Mouse (Mus musculus): ENCODE data around the gene Fbxo47. TPM values are rescaled to one million over a fixed set of nuclear protein-coding genes. Genes with fewer than 3 reads are reported as not detected.
A peak's percentile ranks its signal among the peaks of the same experiment; 100 is the strongest.
"Not testable (repeated sequence)": the region's sequence is repeated elsewhere in the genome, so short reads cannot be mapped to it uniquely, and the experiment has no call there.

Gene Fbxo47
- polyA plus RNA-seq, 1 experiment from 2014 or later = 1.5 TPM

GRCm38 (mm10) chr11:97842001-97842400 lies 42.0 kb downstream of the Fbxo47 start:
- ATAC-seq (ENCODE audit: insufficient number of reproducible peaks, low FRiP score) = no peak
- H3K4me2 ChIP-seq = no peak overlapping the region
- H3K27ac ChIP-seq (ENCODE audit: poor library complexity, severe bottlenecking) = no peak overlapping the region
- WGBS = 63% methylated on average over 4 of the region's 4 CpGs
- H3K4me3 ChIP-seq = no peak overlapping the region
- no peaks in the 10 kb centered on the region for H3K9me3 ChIP-seq (replicated peaks)
- H3K27me3 ChIP-seq (replicated peaks) = no peaks in the 10 kb centered on the region
- H3K36me3 ChIP-seq = peaks cover 9% of the 10 kb centered on the region
- H3K4me1 ChIP-seq (replicated peaks) = peaks cover 17% of the 10 kb centered on the region; the same call in 1 of the 2 replicates
- H3K9ac ChIP-seq = no peak overlapping the region

GRCm38 (mm10) chr11:97840991-97841661 lies 42.8 kb downstream of the Fbxo47 start:
- H3K4me2 ChIP-seq = peak overlapping the region; percentile 77
- H3K9me3 ChIP-seq (replicated peaks) = no peaks in the 10 kb centered on the region
- peaks cover 17% of the 10 kb centered on the region; the same call in 1 of the 2 replicates for H3K4me1 ChIP-seq (replicated peaks)
- H3K27ac ChIP-seq (ENCODE audit: poor library complexity, severe bottlenecking) = peak overlapping the region; percentile 69
- 2% methylated on average over 22 of the region's 22 CpGs for WGBS
- peak; percentile 71; the same call in 1 of the 2 replicates for ATAC-seq (ENCODE audit: insufficient number of reproducible peaks, low FRiP score)
- H3K27me3 ChIP-seq (replicated peaks) = no peaks in the 10 kb centered on the region
- H3K9ac ChIP-seq = peak overlapping the region; percentile 70; the same call in 1 of the 2 replicates
- H3K36me3 ChIP-seq = peaks cover 17% of the 10 kb centered on the region
- peak overlapping the region; percentile 60 for H3K4me3 ChIP-seq

- H3K27ac ChIP-seq (ENCODE audit: poor library complexity, severe bottlenecking) = peak within 1 kb of the TSS; percentile 69
- H3K27me3 ChIP-seq (replicated peaks) = no peaks in the 10 kb centered on the region
- ATAC-seq (ENCODE audit: insufficient number of reproducible peaks, low FRiP score) = peak; percentile 37; the same call in 1 of the 2 replicates
- H3K9ac ChIP-seq = peak within 1 kb of the TSS; percentile 70; the same call in 1 of the 2 replicates
- peak within 1 kb of the TSS; percentile 77 for H3K4me2 ChIP-seq
- peaks cover 23% of the 10 kb centered on the region for H3K36me3 ChIP-seq
- peaks cover 17% of the 10 kb centered on the region; the same call in 1 of the 2 replicates for H3K4me1 ChIP-seq (replicated peaks)
- no peaks in the 10 kb centered on the region for H3K9me3 ChIP-seq (replicated peaks)
- WGBS = 1% methylated on average over 6 of the region's 6 CpGs
- H3K4me3 ChIP-seq = peak within 1 kb of the TSS; percentile 60
Measured at GRCm38 (mm10) chr11:97840539-97840954, 43.4 kb downstream of the Fbxo47 start, which contains the start of gene B230217C12Rik. Gene B230217C12Rik, plus strand, starts transcription at chr11:97840780.

GRCm38 (mm10) chr11:97840135-97840490 lies 43.8 kb downstream of the Fbxo47 start:
- WGBS = 65% methylated on average over 2 of the region's 2 CpGs
- H3K4me3 ChIP-seq = 0 out of 2 replicates have a peak overlapping the region, but pooled peaks have one; percentile 60
- H3K4me2 ChIP-seq = peak overlapping the region; percentile 77; the same call in 1 of the 2 replicates
- no peaks in the 10 kb centered on the region for H3K9me3 ChIP-seq (replicated peaks)
- no peaks in the 10 kb centered on the region for H3K27me3 ChIP-seq (replicated peaks)
- no peak overlapping the region for H3K9ac ChIP-seq
- ATAC-seq (ENCODE audit: insufficient number of reproducible peaks, low FRiP score) = no peak
- H3K4me1 ChIP-seq (replicated peaks) = peaks cover 17% of the 10 kb centered on the region; the same call in 1 of the 2 replicates
- H3K27ac ChIP-seq (ENCODE audit: poor library complexity, severe bottlenecking) = no peak overlapping the region
- H3K36me3 ChIP-seq = peaks cover 28% of the 10 kb centered on the region

GRCm38 (mm10) chr11:97839441-97840134 lies 44.4 kb downstream of the Fbxo47 start:
- no peaks in the 10 kb centered on the region for H3K27me3 ChIP-seq (replicated peaks)
- peaks cover 33% of the 10 kb centered on the region for H3K36me3 ChIP-seq
- H3K4me3 ChIP-seq = no peak overlapping the region
- H3K27ac ChIP-seq (ENCODE audit: poor library complexity, severe bottlenecking) = no peak overlapping the region
- H3K9ac ChIP-seq = 0 out of 2 replicates have a peak overlapping the region, but pooled peaks have one; percentile 28
- 48% methylated on average over 11 of the region's 11 CpGs for WGBS
- peaks cover 17% of the 10 kb centered on the region; the same call in 1 of the 2 replicates for H3K4me1 ChIP-seq (replicated peaks)
- no peak overlapping the region for H3K4me2 ChIP-seq
- no peaks in the 10 kb centered on the region for H3K9me3 ChIP-seq (replicated peaks)
- ATAC-seq (ENCODE audit: insufficient number of reproducible peaks, low FRiP score) = no peak

DNA sequence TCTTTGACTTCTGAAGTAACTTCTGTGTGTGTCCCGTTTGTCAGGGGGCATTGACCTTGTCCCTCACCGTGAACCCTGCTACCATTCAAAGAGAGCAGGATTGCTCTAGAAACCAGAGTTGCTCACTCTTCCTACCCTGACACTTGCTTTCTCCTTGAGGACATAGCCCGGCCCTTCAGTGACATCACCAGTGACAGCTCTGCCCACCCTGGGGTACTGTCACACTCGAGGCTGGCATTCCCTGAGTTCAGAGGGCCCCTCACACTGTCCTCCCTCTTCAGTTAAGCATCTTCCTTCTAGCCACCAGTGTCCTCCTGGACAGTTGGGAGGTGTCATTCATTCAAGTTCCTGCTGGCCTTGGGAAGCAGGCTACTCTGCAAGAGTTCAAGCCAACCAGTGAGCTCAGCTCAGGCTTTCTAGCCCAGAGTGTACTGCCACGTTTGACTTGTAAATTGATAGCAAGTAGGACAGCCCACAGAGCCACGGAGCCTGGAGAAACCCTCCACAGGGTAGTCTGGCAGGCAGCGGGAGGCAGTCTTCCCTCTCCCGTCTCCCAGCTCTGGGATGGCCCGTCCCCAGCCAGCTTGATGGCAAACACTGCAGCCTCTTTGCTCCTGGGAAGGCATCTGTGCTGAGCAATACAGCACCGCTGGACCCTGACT lies 45.0 kb downstream of the Fbxo47 start:
- H3K4me2 ChIP-seq = no peak overlapping the region
- H3K36me3 ChIP-seq = peaks cover 40% of the 10 kb centered on the region
- no peaks in the 10 kb centered on the region for H3K9me3 ChIP-seq (replicated peaks)
- no peaks in the 10 kb centered on the region for H3K27me3 ChIP-seq (replicated peaks)
- no peak overlapping the region for H3K27ac ChIP-seq (ENCODE audit: poor library complexity, severe bottlenecking)
- WGBS = 35% methylated on average over 10 of the region's 10 CpGs
- 0 out of 2 replicates have a peak overlapping the region, but pooled peaks have one; percentile 28 for H3K9ac ChIP-seq
- H3K4me1 ChIP-seq (replicated peaks) = peaks cover 21% of the 10 kb centered on the region; the same call in 1 of the 2 replicates
- no peak overlapping the region for H3K4me3 ChIP-seq
- ATAC-seq (ENCODE audit: insufficient number of reproducible peaks, low FRiP score) = no peak

- H3K4me3 ChIP-seq = no peak overlapping the region
- no peaks in the 10 kb centered on the region for H3K9me3 ChIP-seq (replicated peaks)
- 67% methylated on average over 7 of the region's 7 CpGs for WGBS
- H3K4me2 ChIP-seq = no peak overlapping the region
- no peaks in the 10 kb centered on the region for H3K27me3 ChIP-seq (replicated peaks)
- H3K36me3 ChIP-seq = peaks cover 50% of the 10 kb centered on the region
- no peak for ATAC-seq (ENCODE audit: insufficient number of reproducible peaks, low FRiP score)
- H3K4me1 ChIP-seq (replicated peaks) = peaks cover 21% of the 10 kb centered on the region; the same call in 1 of the 2 replicates
- no peak overlapping the region for H3K9ac ChIP-seq
- H3K27ac ChIP-seq (ENCODE audit: poor library complexity, severe bottlenecking) = no peak overlapping the region
Measured at GRCm38 (mm10) chr11:97837641-97838149, 46.3 kb downstream of the Fbxo47 start.

DNA sequence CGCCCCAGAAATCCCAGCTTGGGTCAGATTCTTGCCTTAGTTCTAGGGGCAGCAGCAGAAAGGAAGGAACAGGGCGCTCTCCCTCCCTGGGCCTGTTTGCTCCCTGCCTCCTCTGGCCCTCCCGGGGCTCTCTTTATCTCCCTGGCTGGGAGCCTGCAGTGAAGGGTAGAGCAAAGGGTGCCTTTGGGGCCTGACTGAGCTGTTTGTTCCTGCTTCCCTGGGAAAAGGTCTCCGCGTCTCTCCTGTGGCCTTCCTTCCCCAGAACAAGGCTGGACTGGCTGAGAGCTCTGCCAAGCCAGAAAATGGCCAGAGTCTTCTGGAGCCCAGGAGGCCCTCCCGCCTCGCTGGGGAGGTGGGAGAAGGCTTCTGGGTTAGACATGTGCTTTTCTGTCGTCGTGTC lies 46.9 kb downstream of the Fbxo47 start:
- Histone ChIP-seq H3K4me1 (replicated peaks) (peaks cover 20% of the 10 kb centered on the region; the same call in 1 of the 2 replicates), H3K36me3 (peaks cover 55% of the 10 kb centered on the region)
- not testable (repeated sequence) for ATAC-seq (ENCODE audit: insufficient number of reproducible peaks, low FRiP score); H3K27me3 ChIP-seq (replicated peaks); H3K9ac ChIP-seq; H3K9me3 ChIP-seq (replicated peaks); H3K27ac ChIP-seq (ENCODE audit: poor library complexity, severe bottlenecking); H3K4me2 ChIP-seq; H3K4me3 ChIP-seq
- WGBS = 63% methylated on average over 9 of the region's 9 CpGs

- H3K4me1 ChIP-seq (replicated peaks) = peaks cover 17% of the 10 kb centered on the region; the same call in 1 of the 2 replicates
- H3K9me3 ChIP-seq (replicated peaks) = no peaks in the 10 kb centered on the region
- no peak overlapping the region for H3K4me3 ChIP-seq
- ATAC-seq (ENCODE audit: insufficient number of reproducible peaks, low FRiP score) = no peak
- 50% methylated on average over 8 of the region's 8 CpGs for WGBS
- H3K9ac ChIP-seq = no peak overlapping the region
- H3K27me3 ChIP-seq (replicated peaks) = no peaks in the 10 kb centered on the region
- H3K36me3 ChIP-seq = peaks cover 58% of the 10 kb centered on the region
- no peak overlapping the region for H3K27ac ChIP-seq (ENCODE audit: poor library complexity, severe bottlenecking)
- H3K4me2 ChIP-seq = no peak overlapping the region
Measured at GRCm38 (mm10) chr11:97836541-97836940, 47.4 kb downstream of the Fbxo47 start.

GRCm38 (mm10) chr11:97833352-97833751 lies 50.6 kb downstream of the Fbxo47 start:
- H3K4me1 ChIP-seq (replicated peaks) = 0 out of 2 replicates have a peak, but pooled peaks cover 3% of the 10 kb centered on the region
- H3K27ac ChIP-seq (ENCODE audit: poor library complexity, severe bottlenecking) = no peak overlapping the region
- no peaks in the 10 kb centered on the region for H3K9me3 ChIP-seq (replicated peaks)
- peaks cover 79% of the 10 kb centered on the region for H3K36me3 ChIP-seq
- H3K4me3 ChIP-seq = no peak overlapping the region
- H3K4me2 ChIP-seq = no peak overlapping the region
- H3K27me3 ChIP-seq (replicated peaks) = no peaks in the 10 kb centered on the region
- no peak for ATAC-seq (ENCODE audit: insufficient number of reproducible peaks, low FRiP score)
- H3K9ac ChIP-seq = no peak overlapping the region
- WGBS = 77% methylated on average over 15 of the region's 15 CpGs

Data from heart, embryonic 12.5 days (tissue).